Mouse (Mus musculus): Measurements from ENCODE around the gene Ndufc1.

The Ndufc1 gene

DNA sequence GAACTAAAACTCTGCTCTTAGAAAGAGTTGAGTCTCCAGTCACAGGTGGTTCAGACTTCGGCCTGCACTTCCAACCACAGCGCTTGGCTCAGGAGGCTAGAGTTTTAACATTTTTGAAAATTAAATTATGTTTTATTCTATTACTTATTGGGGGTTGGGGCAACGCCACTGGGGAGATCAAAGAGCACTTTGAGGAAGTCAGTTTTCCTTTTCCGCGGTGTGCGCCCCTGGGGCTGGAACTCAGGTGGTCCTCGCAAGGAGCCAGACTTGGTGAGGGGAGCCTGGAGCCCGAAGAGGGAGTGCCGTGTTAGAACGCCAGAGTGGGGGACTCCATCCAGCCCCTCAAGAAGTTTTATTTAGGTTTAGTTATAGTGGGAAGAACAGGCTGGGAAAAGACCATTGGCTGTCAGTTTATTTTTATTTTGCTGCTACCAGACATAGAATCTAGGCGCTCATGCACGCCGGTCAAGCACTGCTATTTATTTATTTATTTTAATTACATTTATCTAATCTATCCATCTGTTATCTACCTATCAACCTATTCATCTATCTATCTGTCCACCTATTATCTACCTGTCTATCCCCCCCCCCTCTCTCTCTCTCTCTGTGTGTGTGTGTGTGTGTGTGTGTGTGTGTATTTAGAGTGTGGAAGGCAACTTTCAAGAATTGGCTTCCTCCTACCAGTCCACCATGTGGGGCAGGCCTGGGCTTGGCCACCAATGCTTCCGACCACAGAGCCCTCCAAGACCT, 49.1 kb downstream of the Ndufc1 start:
- ChIA-PET POLR2A (interaction anchor here in 3 of 4 experiments (0.6 to 2.9 kb wide), 22 partner anchors 9 to 201 kb away, joined by 3 to 19 read pairs (median 4); partner anchors contain the start of genes Naa15 (in 1 of the 3), Noct (in 1 of the 3), Rab33b (in 1 of the 3) and Setd7 (in 1 of the 3)), CTCF (interaction anchor here in 3 of 4 experiments (0.6 to 3.1 kb wide), 10 partner anchors 21 to 793 kb away, joined by 3 to 17 read pairs (median 3); partner anchors contain the start of gene Ndufc1 (in 2 of the 3))

DNA sequence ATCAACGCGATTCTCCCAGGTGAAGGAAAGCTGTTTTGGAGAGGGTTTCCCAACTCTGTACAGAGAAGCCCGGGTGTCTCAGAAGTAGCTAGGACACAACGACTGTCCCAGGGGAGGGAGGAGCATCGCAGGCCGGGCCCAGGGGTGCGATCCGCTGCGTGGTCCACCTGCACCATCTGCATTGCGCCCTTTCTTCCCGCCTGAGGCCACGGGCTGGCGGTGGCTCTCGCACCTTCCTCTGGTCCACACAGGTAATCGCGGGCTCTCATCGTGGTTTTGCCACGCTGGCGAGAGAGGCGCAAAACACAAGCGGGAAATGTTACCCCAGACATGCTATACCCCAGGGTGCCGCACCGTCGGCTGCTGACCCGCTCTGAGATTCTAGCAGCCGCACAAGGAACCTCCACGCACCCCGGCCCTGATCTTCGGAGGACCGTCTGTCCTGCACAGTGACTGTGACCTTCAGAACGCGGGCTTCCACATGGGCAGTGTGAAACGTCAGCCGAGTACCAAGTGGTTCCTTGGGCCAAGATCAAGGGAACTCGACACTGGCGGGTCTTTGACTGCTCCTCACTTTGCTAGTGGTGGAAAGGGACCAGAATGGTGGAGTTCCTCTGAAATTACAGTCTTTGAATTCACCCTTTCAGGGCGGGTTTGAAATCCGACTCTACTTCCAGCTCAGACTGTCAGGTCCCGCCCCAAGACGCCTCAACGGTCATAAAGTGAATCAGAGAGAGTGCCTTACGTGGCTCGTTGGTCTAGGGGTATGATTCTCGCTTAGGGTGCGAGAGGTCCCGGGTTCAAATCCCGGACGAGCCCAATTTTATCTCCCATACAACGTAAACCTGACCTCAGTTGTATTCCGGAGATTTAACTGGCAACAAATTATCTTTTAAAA, 49.9 kb downstream of the Ndufc1 start:
- CTCF ChIA-PET = interaction anchor here in 3 of 4 experiments (0.7 to 3.1 kb wide), 12 partner anchors 12 to 234 kb away, joined by 3 to 17 read pairs (median 4); partner anchors contain the start of genes Ndufc1 (in 1 of the 3) and Setd7 (in 1 of the 3)
- POLR2A ChIA-PET = interaction anchor here in 3 of 4 experiments (0.6 to 2.9 kb wide), 43 partner anchors 9 to 202 kb away, joined by 3 to 19 read pairs (median 4); partner anchors contain the start of genes Elf2 (in 2 of the 3), Ndufc1 (in 2 of the 3), Noct (in 2 of the 3) and Rab33b (in 2 of the 3)

DNA sequence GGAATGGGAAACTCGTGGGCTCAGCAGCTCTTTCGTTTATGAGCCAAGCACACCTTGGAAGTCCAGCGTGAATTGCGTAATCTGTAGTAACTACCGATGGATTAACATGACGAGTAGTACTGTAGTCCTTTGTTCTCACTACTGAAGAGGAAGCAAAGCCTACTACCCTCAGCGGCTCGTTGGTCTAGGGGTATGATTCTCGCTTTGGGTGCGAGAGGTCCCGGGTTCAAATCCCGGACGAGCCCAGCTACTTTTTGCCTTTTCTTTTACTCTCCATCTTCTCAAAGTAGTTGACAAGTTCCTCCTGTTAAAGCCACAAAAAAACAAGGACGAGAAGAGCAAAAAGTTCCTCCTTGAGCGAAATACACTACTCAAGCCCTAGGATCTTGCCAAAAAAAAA, 50.6 kb downstream of the Ndufc1 start:
- ChIA-PET POLR2A (interaction anchor here in 3 of 4 experiments (0.6 to 2.9 kb wide), 41 partner anchors 14 to 411 kb away, joined by 3 to 19 read pairs (median 4); partner anchors contain the start of genes Elf2 (in 2 of the 3), Noct (in 2 of the 3), Mgarp (in 1 of the 3) and Naa15 (in 1 of the 3)), CTCF (interaction anchor here in 3 of 4 experiments (0.6 to 3.1 kb wide), 16 partner anchors 12 to 470 kb away, joined by 3 to 17 read pairs (median 4); partner anchors contain the start of gene Setd7 (in 1 of the 3))

DNA sequence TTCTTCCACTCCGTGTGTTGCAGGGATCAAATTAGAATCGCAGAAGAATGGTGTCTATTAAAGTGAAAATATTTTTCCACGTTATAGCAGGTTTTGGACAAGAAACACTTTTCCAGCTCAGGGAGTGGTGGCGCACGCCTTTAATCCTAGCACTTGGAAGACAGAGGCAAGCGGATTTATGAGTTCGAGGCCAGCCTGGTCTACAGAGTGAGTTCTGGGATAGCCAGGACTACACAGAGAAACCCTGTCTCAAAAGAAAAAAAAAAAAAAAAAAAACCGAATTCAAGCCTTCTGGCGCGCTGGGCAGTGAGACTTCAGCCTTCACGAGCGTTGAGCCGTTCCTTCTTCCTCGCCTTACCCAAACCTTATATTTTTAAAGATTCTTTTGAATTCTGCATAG, 51.2 kb downstream of the Ndufc1 start:
- ChIA-PET CTCF (interaction anchor here (0.6 to 3.1 kb wide), 15 partner anchors 8 to 469 kb away, joined by 3 to 17 read pairs (median 4); partner anchors contain the start of gene Setd7 (in 1 of the 4)), POLR2A (interaction anchor here (0.6 to 2.9 kb wide), 32 partner anchors 13 to 411 kb away, joined by 3 to 19 read pairs (median 4); partner anchors contain the start of genes Elf2 (in 2 of the 4), Naa15 (in 1 of the 4), Ndufc1 (in 1 of the 4) and Noct (in 1 of the 4))

DNA sequence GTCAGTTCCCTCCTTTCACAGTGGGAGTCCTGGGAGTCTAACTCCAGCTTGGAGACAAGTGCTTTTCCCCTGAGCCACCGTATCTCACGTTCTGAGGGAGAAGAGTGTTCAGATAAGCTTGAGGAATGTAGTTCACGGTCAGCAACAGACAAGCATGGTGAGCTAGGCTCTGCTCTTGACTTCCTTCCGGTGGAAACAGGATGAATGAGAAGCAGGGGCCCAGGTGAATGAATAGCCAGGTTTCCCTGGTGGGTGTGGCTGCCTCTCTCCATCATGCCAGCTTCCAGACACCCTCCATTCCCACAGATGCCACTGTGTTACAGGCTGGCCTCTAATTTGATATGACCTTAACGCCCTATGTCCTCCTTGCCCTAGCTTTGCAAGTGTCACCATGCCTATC, 51.7 kb downstream of the Ndufc1 start:
- ChIA-PET POLR2A (interaction anchor here in 3 of 4 experiments (0.7 to 2.9 kb wide), 13 partner anchors 13 to 133 kb away, joined by 3 to 19 read pairs (median 6); partner anchors contain the start of gene Noct (in 1 of the 3)), CTCF (interaction anchor here in 3 of 4 experiments (0.6 to 3.1 kb wide), 7 partner anchors 8 to 836 kb away, joined by 3 to 17 read pairs (median 3); no protein-coding TSS in a partner anchor)

- POLR2A ChIA-PET = interaction anchor here in 1 of 4 experiments (1.2 to 2.4 kb wide), 2 partner anchors 79 to 121 kb away, joined by 3 to 10 read pairs; no protein-coding TSS in a partner anchor
These were observed 53.8 kb downstream of the Ndufc1 start for GRCm38 (mm10) chr3:51354956-51355355.

More at GRCm38 (mm10) chr3:51354956-51355355, 53.8 kb downstream of the Ndufc1 start:
- CTCF ChIA-PET = interaction anchor here (0.7 to 3.5 kb wide), 7 partner anchors 12 to 745 kb away, joined by 3 to 22 read pairs (median 4); no protein-coding TSS in a partner anchor
